Mouse (Mus musculus) MEL (cell line): ENCODE results near the gene Pate3. TPM values are rescaled to one million over a fixed set of nuclear protein-coding genes. Genes with fewer than 3 reads are reported as not detected.

Experiments
- DNase-seq: peaks from one replicate; pipeline ENCODE4 v3.0.0; 2011; ENCODE audit warnings: low read depth, low spot score
- H3K27ac ChIP-seq: 2 replicates; pipeline ENCODE4 v1.5.1; 2012; ENCODE audit warnings: low read depth, mild to moderate bottlenecking, control low read depth, low read length, moderate library complexity; ENCODE audit not compliant: control insufficient read depth
- H3K27me3 ChIP-seq, 2 experiments: fragments of 150-350 bp in 1 of 2; sonication (generic) in 1 of 2; 2 replicates each; pipeline ENCODE4 v1.6.1; 2012; ENCODE audit warnings: low read length in 2 of 2, mild to moderate bottlenecking in 2 of 2, improper control_type of control experiment in 1 of 2, moderate library complexity in 1 of 2; ENCODE audit not compliant: insufficient read depth in 2 of 2, control insufficient read depth in 1 of 2
- H3K36me3 ChIP-seq, 2 experiments: 2 replicates each; pipeline ENCODE4 v1.6.1; 2012 to 2014; ENCODE audit warnings: low read length in 2 of 2, improper control_type of control experiment in 1 of 2, inconsistent platforms in 1 of 2, mild to moderate bottlenecking in 1 of 2; ENCODE audit not compliant: insufficient read depth in 2 of 2, control insufficient read depth in 1 of 2
- H3K4me1 ChIP-seq, 2 experiments: fragments of 150-350 bp in 1 of 2; sonication (generic) in 1 of 2; 2 replicates each; pipeline ENCODE4 v1.6.1; 2012; ENCODE audit warnings: low read length in 2 of 2, improper control_type of control experiment in 1 of 2, mild to moderate bottlenecking in 1 of 2; ENCODE audit not compliant: insufficient read depth in 2 of 2, control insufficient read depth in 1 of 2
- H3K4me3 ChIP-seq, 2 experiments: fragments of 150-350 bp in 1 of 2; sonication (generic) in 1 of 2; 2 replicates each; pipeline ENCODE4 v1.5.1; 2012; ENCODE audit warnings: low read depth in 2 of 2, low read length in 2 of 2, mild to moderate bottlenecking in 2 of 2, moderate library complexity in 2 of 2, control low read depth in 1 of 2, improper control_type of control experiment in 1 of 2; ENCODE audit not compliant: control insufficient read depth in 1 of 2, insufficient read depth in 1 of 2
- H3K79me2 ChIP-seq: 2 replicates; pipeline ENCODE4 v1.6.1; 2012; ENCODE audit warnings: mild to moderate bottlenecking, low read length, moderate library complexity; ENCODE audit not compliant: control insufficient read depth, poor library complexity, insufficient read depth
- H3K9ac ChIP-seq: 2 replicates; pipeline ENCODE4 v1.6.1; 2012; ENCODE audit warnings: low read depth, mild to moderate bottlenecking, control low read depth, low read length, moderate library complexity; ENCODE audit not compliant: control insufficient read depth, poor library complexity, severe bottlenecking
- H3K9me3 ChIP-seq: fragments of 150-350 bp; sonication (generic); replicated peaks from 2 replicates; pipeline ENCODE4 v1.6.1; 2012; ENCODE audit warnings: mild to moderate bottlenecking, low read length, improper control_type of control experiment, moderate library complexity; ENCODE audit not compliant: insufficient read depth
- BHLHE40 ChIP-seq: IDR thresholded peaks from 2 replicates; pipeline ENCODE4 v1.6.1; 2012; ENCODE audit warnings: low read depth, mild to moderate bottlenecking, inconsistent platforms, low read length, improper control_type of control experiment, borderline replicate concordance
- CHD1 ChIP-seq: IDR thresholded peaks from 2 replicates; pipeline ENCODE4 v1.6.1; 2012; ENCODE audit warnings: low read depth, mild to moderate bottlenecking, inconsistent platforms, low read length, improper control_type of control experiment
- CTCF ChIP-seq, 3 experiments: IDR thresholded peaks in 2 of 3; conservative IDR thresholded peaks in 1 of 3; 2 replicates each; pipeline ENCODE4 v1.5.1; 2011 to 2012; ENCODE audit warnings: low read length in 3 of 3, low read depth in 2 of 3, mild to moderate bottlenecking in 2 of 3, improper control_type of control experiment in 1 of 3, inconsistent platforms in 1 of 3, mixed read lengths in 1 of 3, moderate library complexity in 1 of 3; ENCODE audit not compliant: control insufficient read depth in 1 of 3, insufficient read depth in 1 of 3, poor library complexity in 1 of 3, severe bottlenecking in 1 of 3
- GABPA ChIP-seq: IDR thresholded peaks from 2 replicates; pipeline ENCODE4 v1.6.1; 2012; ENCODE audit warnings: low read depth, mild to moderate bottlenecking, inconsistent platforms, low read length, improper control_type of control experiment, moderate library complexity
- JUND ChIP-seq: IDR thresholded peaks from 2 replicates; pipeline ENCODE4 v1.6.1; 2011; ENCODE audit warnings: low read depth, mild to moderate bottlenecking, improper control_type of control experiment, low read length
- MAFK ChIP-seq: IDR thresholded peaks from 2 replicates; pipeline ENCODE4 v1.6.1; 2011; ENCODE audit warnings: low read depth, mild to moderate bottlenecking, low read length, improper control_type of control experiment, borderline replicate concordance
- MAZ ChIP-seq: IDR thresholded peaks from 2 replicates; pipeline ENCODE4 v1.6.1; 2012; ENCODE audit warnings: low read depth, mild to moderate bottlenecking, inconsistent platforms, low read length, improper control_type of control experiment
- MYB ChIP-seq: IDR thresholded peaks from 2 replicates; pipeline ENCODE4 v1.6.1; 2011; ENCODE audit warnings: mild to moderate bottlenecking, low read depth, low read length, improper control_type of control experiment
- NELFE ChIP-seq: IDR thresholded peaks from 2 replicates; pipeline ENCODE4 v1.6.1; 2011; ENCODE audit warnings: low read depth, low read length, improper control_type of control experiment
- NRF1 ChIP-seq: IDR thresholded peaks from 2 replicates; pipeline ENCODE4 v1.6.1; 2014; ENCODE audit warnings: low read depth, mild to moderate bottlenecking, inconsistent platforms, low read length, improper control_type of control experiment, moderate library complexity; ENCODE audit not compliant: poor library complexity, insufficient read depth, severe bottlenecking
- RCOR1 ChIP-seq: IDR thresholded peaks from 2 replicates; pipeline ENCODE4 v1.6.1; 2012; ENCODE audit warnings: low read depth, mild to moderate bottlenecking, inconsistent platforms, low read length, improper control_type of control experiment
- TBP ChIP-seq: IDR thresholded peaks from 2 replicates; pipeline ENCODE4 v1.8.0; 2011; ENCODE audit warnings: low read depth, low read length, improper control_type of control experiment
- ZC3H11A ChIP-seq: IDR thresholded peaks from 2 replicates; pipeline ENCODE4 v1.6.1; 2012; ENCODE audit warnings: low read depth, mild to moderate bottlenecking, inconsistent platforms, low read length, improper control_type of control experiment
- polyA plus RNA-seq, 2 experiments: library from polyadenylated mRNA; stranded (reverse) in 1 of 2; unstranded in 1 of 2; fragments of >175 nt in 1 of 2; fragments of >200 nt in 1 of 2; gene quantifications; 2 replicates each; pipeline versions ENCODE4 v1.2.1 to v1.2.4; 2012; ENCODE audit warnings: low replicate concordance in 2 of 2, low read depth in 1 of 2; ENCODE audit not compliant: insufficient read length in 2 of 2, insufficient read depth in 1 of 2, missing spikeins in 1 of 2
- total RNA-seq: library from RNA; depleted of rRNA; stranded (reverse); fragments of 300-350 nt; gene quantifications from 2 replicates; pipeline ENCODE4 v1.2.3, GENCODE M21; 2012; rRNA removed

The Pate3 gene
- total and polyA plus RNA-seq, 3 experiments, result not detected

DNA sequence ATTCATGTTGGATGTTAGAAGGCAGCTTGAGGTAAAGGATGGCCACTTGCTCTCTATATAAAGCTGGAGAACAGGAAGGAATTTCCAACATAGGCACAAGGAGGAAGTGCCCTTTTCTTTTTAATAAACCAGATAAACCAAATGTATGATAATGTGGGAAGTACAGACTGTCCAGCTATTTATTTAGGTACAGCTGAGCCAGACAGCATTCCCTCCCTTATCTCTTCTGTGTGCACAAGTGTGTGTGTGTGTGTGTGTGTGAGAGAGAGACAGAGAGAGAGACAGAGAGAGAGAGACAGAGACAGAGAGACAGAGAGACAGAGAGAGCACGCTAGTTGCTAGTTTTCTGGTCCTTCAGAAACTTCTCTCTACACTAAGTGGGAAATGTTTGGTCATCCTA lies 36.2 kb downstream of the Pate3 start, which contains the start of gene Pate4:
TSS of gene Pate4 (minus strand) at position 101 of the 400 bp plus-strand sequence.
- Histone ChIP-seq H3K27ac (no peak within 1 kb of the TSS), H3K4me3 (no peak within 1 kb of the TSS), H3K4me1 (no peaks in the 10 kb centered on the region), H3K79me2 (no peaks in the 10 kb centered on the region), H3K9ac (no peak within 1 kb of the TSS), H3K27me3 (peaks cover 0 to 1% of the 10 kb centered on the region in 2 experiments; a peak in 1 of 4 replicates), H3K9me3 (no peaks in the 10 kb centered on the region), H3K36me3 (no peaks in the 10 kb centered on the region)
- DNase-seq, result no peak
- TF ChIP-seq GABPA (no peak), MAFK (no peak), TBP (no peak), MAZ (no peak), CTCF (IDR thresholded peaks at IDR 0.05 in 2 of 3, conservative IDR thresholded peaks at IDR 0.05 in 1 of 3; ENCODE audit: control insufficient read depth in 1 of 3, insufficient read depth in 1 of 3, low read depth in 2 of 3, low read length in 3 of 3, poor library complexity in 1 of 3, severe bottlenecking in 1 of 3) (no peak), JUND (no peak), BHLHE40 (no peak), CHD1 (no peak), NELFE (no peak), RCOR1 (no peak), MYB (no peak)

DNA sequence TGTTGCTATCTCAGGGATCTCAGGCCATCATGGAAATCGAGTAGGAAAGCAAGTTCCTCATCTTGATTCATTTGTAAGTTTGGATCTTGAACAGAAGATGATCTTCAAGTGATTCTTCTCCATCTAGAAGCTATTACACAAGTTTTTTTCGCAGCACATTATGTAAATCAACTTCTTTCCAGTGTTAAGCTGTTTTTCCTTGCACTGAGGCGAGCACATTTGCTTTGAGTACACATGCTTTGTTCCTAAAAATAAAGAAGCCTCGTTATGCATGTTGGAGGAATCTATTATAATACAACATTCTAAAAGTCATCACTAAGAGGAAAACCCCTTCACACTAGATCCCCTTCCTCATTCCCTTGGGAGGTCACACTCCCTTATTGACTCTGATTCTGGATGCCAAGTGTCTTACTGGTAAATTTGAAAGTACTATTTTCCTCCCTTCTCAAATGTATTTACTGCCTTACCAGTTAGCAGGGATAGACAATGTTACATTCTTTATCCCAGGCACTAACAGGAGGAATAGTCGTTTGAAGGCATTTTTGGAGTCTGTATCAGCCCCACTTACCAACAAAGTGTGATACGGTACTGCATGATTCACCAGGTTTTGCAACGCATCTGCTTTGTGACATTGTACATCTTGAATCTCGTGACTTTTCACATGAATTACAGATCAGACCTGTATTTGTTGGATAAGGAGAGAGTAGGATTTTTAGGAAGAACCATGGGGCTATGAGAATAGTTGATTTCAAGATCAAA lies 40.2 kb downstream of the Pate3 start:
- H3K27ac ChIP-seq, result no peak overlapping the region
- no peaks in the 10 kb centered on the region for H3K79me2 ChIP-seq
- no peaks in the 10 kb centered on the region for H3K36me3 ChIP-seq
- no peaks in the 10 kb centered on the region for H3K27me3 ChIP-seq
- no peaks in the 10 kb centered on the region for H3K9me3 ChIP-seq
- no peak overlapping the region for H3K9ac ChIP-seq
- no peak overlapping the region for H3K4me3 ChIP-seq
- DNase-seq, result no peak
- no peaks in the 10 kb centered on the region for H3K4me1 ChIP-seq
- no peak for TF ChIP-seq NRF1
- TF ChIP-seq ZC3H11A, result no peak

Other genes starting within 250 kb of the Pate3 start
- gene Cdon, start 227.1 kb downstream of the Pate3 start, total RNA-seq, result 0.69 and 1.0 TPM in 2 replicates
- gene Cdon, start 227.1 kb downstream of the Pate3 start, polyA plus RNA-seq, result 1 to 10 TPM in 1 of 2 experiments, not detected in 1; 1.5 TPM
- gene Gm1113, start 129.9 kb downstream of the Pate3 start, total RNA-seq, result not detected in 2 replicates
- gene Gm1113, start 129.9 kb downstream of the Pate3 start, polyA plus RNA-seq, result not detected
- gene Ddx25, start 89.7 kb downstream of the Pate3 start, total RNA-seq, result 0.33 and 0.35 TPM in 2 replicates
- gene Ddx25, start 89.7 kb downstream of the Pate3 start, polyA plus RNA-seq, result under 1 TPM in 1 of 2 experiments, not detected in 1; 0.35 TPM
- 20.0 and 23.8 TPM in 2 replicates for gene Pus3, start 89.6 kb downstream of the Pate3 start, total RNA-seq
- gene Pus3, start 89.6 kb downstream of the Pate3 start, polyA plus RNA-seq, result 10 to 100 TPM in 1 of 2 experiments, not detected in 1; 15.8 TPM
- 0.16 and 0.23 TPM in 2 replicates for gene Pate2, start 77.9 kb downstream of the Pate3 start, total RNA-seq
- gene Pate2, start 77.9 kb downstream of the Pate3 start, polyA plus RNA-seq, result under 1 TPM in 1 of 2 experiments, not detected in 1; 0.29 TPM
- gene Hyls1, start 77.8 kb downstream of the Pate3 start, total RNA-seq, result 10.6 and 13.6 TPM in 2 replicates
- 10 to 100 TPM in 1 of 2 experiments, not detected in 1; 10.5 TPM for gene Hyls1, start 77.8 kb downstream of the Pate3 start, polyA plus RNA-seq
- gene Pate4, start 36.3 kb downstream of the Pate3 start, total RNA-seq, result not detected in 2 replicates
- gene Pate4, start 36.3 kb downstream of the Pate3 start, polyA plus RNA-seq, result not detected
- gene Pate1, start 39.2 kb upstream of the Pate3 start, total RNA-seq, result not detected in 2 replicates
- gene Pate1, start 39.2 kb upstream of the Pate3 start, polyA plus RNA-seq, result not detected
- gene Gm17677, start 92.8 kb upstream of the Pate3 start, total RNA-seq, result not detected in 2 replicates
- not detected for gene Gm17677, start 92.8 kb upstream of the Pate3 start, polyA plus RNA-seq
- not detected in 2 replicates for gene Gm17727, start 129.9 kb upstream of the Pate3 start, total RNA-seq
- not detected for gene Gm17727, start 129.9 kb upstream of the Pate3 start, polyA plus RNA-seq
- gene Gm27235, start 141.9 kb upstream of the Pate3 start, total RNA-seq, result not detected in 2 replicates
- gene Gm27235, start 141.9 kb upstream of the Pate3 start, polyA plus RNA-seq, result not detected
- gene D730048I06Rik, start 141.9 kb upstream of the Pate3 start, total RNA-seq, result not detected in 2 replicates
- gene D730048I06Rik, start 141.9 kb upstream of the Pate3 start, polyA plus RNA-seq, result not detected
- not detected in 2 replicates for gene 9230110F15Rik, start 195.9 kb upstream of the Pate3 start, total RNA-seq
- not detected for gene 9230110F15Rik, start 195.9 kb upstream of the Pate3 start, polyA plus RNA-seq